Mouse (Mus musculus): Measurements from ENCODE around the gene Shld2. TPM values are rescaled to one million over a fixed set of nuclear protein-coding genes. Genes with fewer than 3 reads are reported as not detected.
"Not testable (repeated sequence)": the region's sequence is repeated elsewhere in the genome, so short reads cannot be mapped to it uniquely, and the experiment has no call there.

Shld2 gene
- polyA plus RNA-seq, 1 experiment: 4.2 TPM

- peaks cover 36% of the 10 kb centered on the region for H3K36me3 ChIP-seq (ENCODE audit: control insufficient read depth, insufficient read depth, low read length)
- TF ChIP-seq CTCF (IDR thresholded peaks at IDR 0.05; ENCODE audit: borderline replicate concordance, control insufficient read depth, extremely low read depth, insufficient read depth, low read length, poor library complexity) (no peak), POLR2A (IDR thresholded peaks at IDR 0.05; ENCODE audit: control insufficient read depth, extremely low read depth, insufficient read depth, low read length, poor library complexity) (no peak)
- WGBS: 71% methylated on average over 1 of the region's 1 CpGs
- H3K4me3 ChIP-seq (ENCODE audit: control insufficient read depth, insufficient read depth, low read length): no peak overlapping the region
- H3K27me3 ChIP-seq (ENCODE audit: control insufficient read depth, insufficient read depth, low read length): no peaks in the 10 kb centered on the region
- H3K4me1 ChIP-seq (replicated peaks; ENCODE audit: control insufficient read depth, insufficient read depth, low read length): no peaks in the 10 kb centered on the region
- no peak overlapping the region for H3K27ac ChIP-seq (ENCODE audit: control insufficient read depth, insufficient read depth, low read length)
- DNase-seq: no peak
These were observed 17.3 kb upstream of the Shld2 start for GRCm38 (mm10) chr14:34327618-34328017.

GRCm38 (mm10) chr14:34326606-34327005 lies 16.3 kb upstream of the Shld2 start:
- Histone ChIP-seq H3K27me3 (ENCODE audit: control insufficient read depth, insufficient read depth, low read length) (no peaks in the 10 kb centered on the region), H3K4me1 (replicated peaks; ENCODE audit: control insufficient read depth, insufficient read depth, low read length) (no peaks in the 10 kb centered on the region), H3K4me3 (ENCODE audit: control insufficient read depth, insufficient read depth, low read length) (no peak overlapping the region), H3K27ac (ENCODE audit: control insufficient read depth, insufficient read depth, low read length) (no peak overlapping the region), H3K36me3 (ENCODE audit: control insufficient read depth, insufficient read depth, low read length) (peaks cover 36% of the 10 kb centered on the region)
- 96% methylated on average over 3 of the region's 3 CpGs for WGBS
- DNase-seq: no peak
- TF ChIP-seq POLR2A (IDR thresholded peaks at IDR 0.05; ENCODE audit: control insufficient read depth, extremely low read depth, insufficient read depth, low read length, poor library complexity): no peak
- TF ChIP-seq CTCF (IDR thresholded peaks at IDR 0.05; ENCODE audit: borderline replicate concordance, control insufficient read depth, extremely low read depth, insufficient read depth, low read length, poor library complexity): no peak

- TF ChIP-seq CTCF (IDR thresholded peaks at IDR 0.05; ENCODE audit: borderline replicate concordance, control insufficient read depth, extremely low read depth, insufficient read depth, low read length, poor library complexity): no peak
- TF ChIP-seq POLR2A (IDR thresholded peaks at IDR 0.05; ENCODE audit: control insufficient read depth, extremely low read depth, insufficient read depth, low read length, poor library complexity): no peak
- DNase-seq: no peak
- Histone ChIP-seq H3K4me1 (replicated peaks; ENCODE audit: control insufficient read depth, insufficient read depth, low read length) (no peaks in the 10 kb centered on the region), H3K27ac (ENCODE audit: control insufficient read depth, insufficient read depth, low read length) (no peak overlapping the region), H3K36me3 (ENCODE audit: control insufficient read depth, insufficient read depth, low read length) (peaks cover 33% of the 10 kb centered on the region), H3K27me3 (ENCODE audit: control insufficient read depth, insufficient read depth, low read length) (no peaks in the 10 kb centered on the region), H3K4me3 (ENCODE audit: control insufficient read depth, insufficient read depth, low read length) (no peak overlapping the region)
- WGBS: 97% methylated on average over 5 of the region's 5 CpGs
These were observed 13.3 kb upstream of the Shld2 start for GRCm38 (mm10) chr14:34323576-34324085.

GRCm38 (mm10) chr14:34318113-34318512 lies 7.8 kb upstream of the Shld2 start:
- no peak overlapping the region for H3K27ac ChIP-seq (ENCODE audit: control insufficient read depth, insufficient read depth, low read length)
- TF ChIP-seq POLR2A (IDR thresholded peaks at IDR 0.05; ENCODE audit: control insufficient read depth, extremely low read depth, insufficient read depth, low read length, poor library complexity) (no peak), CTCF (IDR thresholded peaks at IDR 0.05; ENCODE audit: borderline replicate concordance, control insufficient read depth, extremely low read depth, insufficient read depth, low read length, poor library complexity) (no peak)
- peaks cover 4% of the 10 kb centered on the region for H3K4me1 ChIP-seq (replicated peaks; ENCODE audit: control insufficient read depth, insufficient read depth, low read length)
- H3K27me3 ChIP-seq (ENCODE audit: control insufficient read depth, insufficient read depth, low read length): no peaks in the 10 kb centered on the region
- no peak for DNase-seq
- peaks cover 14% of the 10 kb centered on the region for H3K36me3 ChIP-seq (ENCODE audit: control insufficient read depth, insufficient read depth, low read length)
- H3K4me3 ChIP-seq (ENCODE audit: control insufficient read depth, insufficient read depth, low read length): no peak overlapping the region

- no peaks in the 10 kb centered on the region for H3K27me3 ChIP-seq (ENCODE audit: control insufficient read depth, insufficient read depth, low read length)
- H3K4me1 ChIP-seq (replicated peaks; ENCODE audit: control insufficient read depth, insufficient read depth, low read length): peaks cover 6% of the 10 kb centered on the region
- TF ChIP-seq CTCF (IDR thresholded peaks at IDR 0.05; ENCODE audit: borderline replicate concordance, control insufficient read depth, extremely low read depth, insufficient read depth, low read length, poor library complexity) (no peak), POLR2A (IDR thresholded peaks at IDR 0.05; ENCODE audit: control insufficient read depth, extremely low read depth, insufficient read depth, low read length, poor library complexity) (no peak)
- no peak for DNase-seq
- H3K36me3 ChIP-seq (ENCODE audit: control insufficient read depth, insufficient read depth, low read length): peaks cover 10% of the 10 kb centered on the region
- 52% methylated on average over 3 of the region's 3 CpGs for WGBS
- no peak overlapping the region for H3K4me3 ChIP-seq (ENCODE audit: control insufficient read depth, insufficient read depth, low read length)
- H3K27ac ChIP-seq (ENCODE audit: control insufficient read depth, insufficient read depth, low read length): no peak overlapping the region
These were observed 7.1 kb upstream of the Shld2 start for GRCm38 (mm10) chr14:34317431-34317830.

GRCm38 (mm10) chr14:34316346-34316745 lies 6.1 kb upstream of the Shld2 start:
- TF ChIP-seq POLR2A (IDR thresholded peaks at IDR 0.05; ENCODE audit: control insufficient read depth, extremely low read depth, insufficient read depth, low read length, poor library complexity) (no peak), CTCF (IDR thresholded peaks at IDR 0.05; ENCODE audit: borderline replicate concordance, control insufficient read depth, extremely low read depth, insufficient read depth, low read length, poor library complexity) (no peak)
- WGBS: 93% methylated on average over 2 of the region's 2 CpGs
- Histone ChIP-seq H3K27ac (ENCODE audit: control insufficient read depth, insufficient read depth, low read length) (no peak overlapping the region), H3K36me3 (ENCODE audit: control insufficient read depth, insufficient read depth, low read length) (peaks cover 9% of the 10 kb centered on the region), H3K4me3 (ENCODE audit: control insufficient read depth, insufficient read depth, low read length) (no peak overlapping the region), H3K4me1 (replicated peaks; ENCODE audit: control insufficient read depth, insufficient read depth, low read length) (peaks cover 6% of the 10 kb centered on the region), H3K27me3 (ENCODE audit: control insufficient read depth, insufficient read depth, low read length) (no peaks in the 10 kb centered on the region)
- DNase-seq: no peak

GRCm38 (mm10) chr14:34314796-34315195 lies 4.5 kb upstream of the Shld2 start:
- DNase-seq: no peak
- Histone ChIP-seq H3K4me3 (ENCODE audit: control insufficient read depth, insufficient read depth, low read length) (no peak overlapping the region), H3K36me3 (ENCODE audit: control insufficient read depth, insufficient read depth, low read length) (peaks cover 1% of the 10 kb centered on the region; the same call in 1 of the 2 replicates), H3K27me3 (ENCODE audit: control insufficient read depth, insufficient read depth, low read length) (no peaks in the 10 kb centered on the region), H3K27ac (ENCODE audit: control insufficient read depth, insufficient read depth, low read length) (no peak overlapping the region), H3K4me1 (replicated peaks; ENCODE audit: control insufficient read depth, insufficient read depth, low read length) (peaks cover 7% of the 10 kb centered on the region)
- 71% methylated on average over 3 of the region's 3 CpGs for WGBS
- TF ChIP-seq POLR2A (IDR thresholded peaks at IDR 0.05; ENCODE audit: control insufficient read depth, extremely low read depth, insufficient read depth, low read length, poor library complexity): no peak
- no peak for TF ChIP-seq CTCF (IDR thresholded peaks at IDR 0.05; ENCODE audit: borderline replicate concordance, control insufficient read depth, extremely low read depth, insufficient read depth, low read length, poor library complexity)

GRCm38 (mm10) chr14:34314383-34314782 lies 4.1 kb upstream of the Shld2 start:
- H3K4me1 ChIP-seq (replicated peaks; ENCODE audit: control insufficient read depth, insufficient read depth, low read length); H3K36me3 ChIP-seq (ENCODE audit: control insufficient read depth, insufficient read depth, low read length); H3K27me3 ChIP-seq (ENCODE audit: control insufficient read depth, insufficient read depth, low read length); H3K4me3 ChIP-seq (ENCODE audit: control insufficient read depth, insufficient read depth, low read length); H3K27ac ChIP-seq (ENCODE audit: control insufficient read depth, insufficient read depth, low read length); DNase-seq: not testable (repeated sequence)
- 65% methylated on average over 8 of the region's 8 CpGs for WGBS
